Mouse (Mus musculus): Measurements from ENCODE around the gene Obscn.

The Obscn gene

DNA sequence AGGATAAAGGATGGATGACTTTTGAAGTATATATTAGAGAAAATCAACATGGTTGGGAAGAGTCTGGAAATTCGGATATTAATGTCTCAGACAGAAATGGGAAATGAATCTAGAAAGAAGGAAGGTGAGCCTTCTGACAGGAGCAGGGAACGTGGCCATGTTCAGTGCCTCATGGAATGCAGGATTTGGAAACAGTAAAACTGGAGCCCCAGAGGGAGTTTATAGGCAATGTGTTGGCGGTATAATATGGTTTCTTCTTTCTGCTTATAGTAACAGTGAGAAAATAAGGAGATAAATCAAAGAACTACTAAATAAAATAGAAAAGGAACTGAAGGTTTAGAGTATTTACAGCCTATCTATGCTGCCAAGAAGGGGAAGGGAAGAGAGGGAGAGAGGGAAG lies 78.2 kb downstream of the Obscn start:
- DNase-seq (ENCODE audit: low spot score in 2 of 2) = no peak

DNA sequence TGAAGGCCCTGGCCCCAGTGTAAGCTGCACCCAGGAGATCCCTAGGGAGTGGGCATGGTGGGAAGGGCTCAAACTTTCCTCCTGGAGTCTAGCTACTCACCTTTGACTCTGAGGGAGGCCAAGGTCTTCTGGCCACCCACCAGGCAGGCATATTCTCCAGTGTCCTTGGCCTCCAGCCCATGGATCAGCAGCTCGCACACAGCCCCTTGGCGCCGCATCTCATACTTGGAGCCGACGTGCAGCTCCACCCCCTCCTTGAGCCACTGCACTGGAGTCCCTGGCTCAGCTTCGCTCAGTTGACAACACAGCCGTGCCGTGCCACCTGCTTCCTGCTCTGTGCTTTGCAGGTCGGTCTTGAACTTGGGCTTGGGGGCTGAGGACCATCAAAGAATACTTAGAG lies 85.2 kb downstream of the Obscn start:
- DNase-seq (ENCODE audit: low spot score in 2 of 2) = peak in 1 of 2 experiments; percentile 50

DNA sequence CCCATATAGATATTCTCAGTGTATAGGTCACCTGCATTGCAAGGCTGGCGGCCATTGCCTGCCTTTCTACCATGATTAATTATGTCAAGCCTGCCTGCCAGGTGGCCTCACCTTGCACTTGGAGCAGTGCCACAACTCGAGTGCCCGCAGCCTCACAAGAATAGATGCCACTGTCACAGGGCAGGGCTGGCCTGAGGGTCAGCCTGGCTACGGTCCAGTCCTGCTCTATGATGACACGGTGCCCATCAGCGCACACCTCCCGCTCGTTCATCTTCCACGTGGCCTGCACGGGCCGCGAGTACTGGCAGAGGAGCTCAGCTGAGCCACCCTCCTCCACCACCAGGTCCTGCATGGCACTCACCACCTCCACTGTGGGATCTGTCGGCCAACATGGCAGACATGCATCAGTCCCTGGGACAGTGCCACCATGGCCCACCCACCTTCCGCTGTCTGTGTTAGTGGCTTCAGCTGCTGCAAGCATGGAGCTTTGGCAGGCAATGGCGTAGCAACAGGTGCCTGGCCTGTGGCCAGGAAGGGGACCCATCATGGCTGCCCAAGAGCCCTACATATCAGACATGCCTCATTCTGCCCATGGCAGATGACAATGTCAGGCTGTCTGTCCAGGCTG lies 91.4 kb downstream of the Obscn start:
- DNase-seq (ENCODE audit: low spot score in 2 of 2) = no peak

DNA sequence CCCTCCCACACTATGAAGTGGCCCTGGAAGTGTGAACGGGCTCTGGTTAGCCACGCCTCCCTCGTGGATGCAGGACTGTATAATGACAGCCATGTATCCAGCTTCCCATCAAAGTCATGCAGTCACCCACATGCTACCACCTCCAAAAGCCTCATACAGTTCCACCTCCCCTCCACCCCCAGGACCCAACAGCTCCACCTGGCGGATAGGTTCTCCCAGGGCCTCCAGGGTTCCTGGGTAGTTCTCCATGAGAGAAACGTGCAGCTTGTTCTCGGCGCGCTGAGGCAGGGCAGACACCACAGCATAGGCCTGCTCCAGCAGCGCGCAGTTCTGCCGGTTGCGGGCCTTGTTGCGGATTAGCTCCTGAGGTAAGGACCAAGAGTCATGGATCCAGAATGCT lies 107.2 kb downstream of the Obscn start:
- DNase-seq (ENCODE audit: low spot score in 2 of 2) = no peak

DNA sequence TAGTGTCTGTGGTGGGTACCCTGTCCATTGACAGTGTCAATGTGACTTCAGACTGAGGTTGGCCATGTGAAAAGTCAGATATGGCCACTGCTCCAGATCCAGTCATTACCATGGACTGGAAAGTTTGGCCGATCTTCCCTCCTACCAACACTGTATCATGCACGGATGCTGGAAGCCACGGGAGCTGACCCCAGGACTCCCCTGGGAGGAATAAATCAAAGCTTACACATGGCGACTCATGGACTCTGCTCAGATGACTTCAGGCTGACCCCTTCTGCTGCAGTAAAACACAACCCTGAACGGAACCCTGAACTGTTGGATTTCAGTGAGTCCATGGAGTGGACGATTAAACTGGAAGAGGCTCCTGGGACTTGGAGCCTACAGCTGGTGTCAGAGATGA lies 109.8 kb downstream of the Obscn start:
- DNase-seq (ENCODE audit: low spot score in 2 of 2) = no peak

DNA sequence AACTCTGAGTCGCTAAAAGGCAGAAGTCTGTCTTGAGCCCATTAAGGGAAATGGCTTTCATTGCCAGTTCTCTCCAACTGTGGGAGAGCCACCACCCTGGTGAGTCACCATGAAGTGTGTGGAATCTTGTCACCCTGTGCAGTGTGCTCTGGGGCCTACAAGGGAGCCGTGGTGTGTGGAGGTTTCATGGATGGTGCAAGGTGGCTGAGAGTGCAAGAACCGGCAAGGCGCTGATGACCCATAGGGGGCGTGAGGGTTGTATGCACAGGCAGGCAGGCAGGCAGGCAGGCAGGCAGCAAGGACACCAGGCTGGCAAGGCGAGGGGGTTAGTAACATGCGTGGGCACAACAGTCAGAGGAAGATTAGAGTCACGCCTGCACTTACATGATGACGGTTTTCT lies 121.2 kb downstream of the Obscn start:
- DNase-seq (ENCODE audit: low spot score in 2 of 2) = no peak

DNA sequence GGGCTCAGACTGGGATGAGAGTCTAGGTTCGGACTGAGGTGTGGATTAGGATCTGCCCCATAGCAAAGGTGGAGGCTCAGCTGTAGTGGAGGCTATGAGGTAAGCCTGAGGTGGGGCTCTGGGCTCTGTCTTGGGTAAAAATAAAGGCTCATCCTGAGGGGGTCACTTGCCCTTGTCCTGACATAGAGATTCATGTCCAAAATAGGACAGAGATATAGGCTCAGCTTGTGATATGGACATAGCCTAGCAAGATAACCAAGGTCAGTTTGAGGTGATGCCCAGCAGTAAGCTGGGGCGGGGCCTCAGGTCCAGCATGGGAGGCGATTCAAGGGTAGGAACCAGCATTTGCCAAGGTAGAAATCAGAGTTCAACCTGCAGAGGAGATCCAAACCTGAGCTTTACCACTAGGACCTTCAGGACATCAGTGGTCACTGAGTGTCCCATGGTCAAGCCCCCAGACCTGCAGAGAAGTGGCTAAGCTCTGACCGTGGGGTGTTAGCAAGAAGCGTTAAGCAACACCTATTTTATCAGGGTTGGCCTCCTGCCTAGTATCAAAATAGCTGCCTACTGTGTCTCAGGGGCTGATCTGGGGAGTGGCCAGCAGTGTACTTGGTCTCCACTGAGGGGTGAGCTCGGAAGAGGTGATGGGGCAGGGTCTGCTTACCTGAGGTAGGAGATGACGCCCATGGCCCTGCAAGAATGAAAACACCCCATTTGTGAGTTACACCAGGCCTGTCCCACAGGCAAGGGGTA lies 133.7 kb downstream of the Obscn start:
- no peak for DNase-seq (ENCODE audit: low spot score in 2 of 2)

DNA sequence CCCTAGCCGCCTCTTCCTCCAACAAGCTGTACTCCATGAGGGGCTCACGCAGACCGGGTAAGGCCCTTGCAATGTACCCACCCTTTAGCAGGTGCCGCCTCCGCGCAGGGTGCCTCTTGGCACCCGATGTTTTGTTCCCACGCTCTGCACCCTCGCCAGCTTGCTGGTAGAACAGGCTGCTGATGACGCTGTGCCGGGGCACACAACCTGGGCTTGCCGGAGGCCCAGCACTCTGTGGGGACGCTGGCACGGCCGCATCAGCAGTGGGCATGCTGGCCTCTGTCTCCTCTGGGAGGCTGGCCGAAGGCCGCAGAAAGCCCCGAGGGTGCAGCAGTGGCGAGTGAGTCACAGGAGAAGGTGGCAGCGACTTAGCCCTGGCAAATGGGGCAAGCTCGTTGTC lies 135.6 kb downstream of the Obscn start:
- no peak for DNase-seq (ENCODE audit: low spot score in 2 of 2)

DNA sequence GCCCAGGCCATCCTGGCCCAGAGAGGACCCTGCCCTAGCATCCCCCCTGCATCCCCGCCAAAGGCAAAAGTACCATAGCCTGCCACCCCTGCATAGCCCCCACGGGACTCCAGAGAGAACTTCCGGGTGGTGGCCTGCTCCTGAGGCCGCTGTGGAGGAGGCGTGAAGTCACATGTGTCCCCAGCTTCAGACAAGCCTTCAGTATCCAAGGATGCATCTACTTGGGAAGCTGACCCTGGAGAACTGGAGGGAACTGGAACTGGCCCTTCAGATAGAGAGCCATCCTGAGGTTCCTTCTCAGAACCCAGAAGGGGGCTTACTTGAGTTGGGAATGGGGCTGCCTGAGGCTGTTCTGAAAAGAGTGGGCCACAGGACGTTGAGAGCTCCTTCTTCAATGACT lies 136.4 kb downstream of the Obscn start:
- no peak for DNase-seq (ENCODE audit: low spot score in 2 of 2)

DNA sequence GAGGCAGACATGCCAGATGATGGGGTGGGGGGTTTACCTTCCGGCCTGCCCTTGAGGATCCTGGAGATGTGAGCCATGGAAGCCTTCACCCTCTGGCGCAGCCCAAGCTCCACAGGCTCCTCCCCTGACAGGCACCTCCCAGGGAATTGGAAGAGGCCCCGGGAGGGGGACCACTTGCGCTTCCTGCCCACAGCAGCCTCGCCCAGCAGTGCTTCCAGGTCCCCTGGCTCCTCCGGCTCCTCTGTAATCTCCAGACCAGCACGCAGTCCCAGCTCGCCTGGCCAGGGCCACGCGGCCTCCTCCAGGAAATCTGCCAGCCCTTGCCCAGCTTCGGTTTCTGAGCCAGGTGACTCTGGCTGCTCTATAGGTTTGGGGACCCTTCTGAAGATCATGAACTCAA lies 137.0 kb downstream of the Obscn start:
- no peak for DNase-seq (ENCODE audit: low spot score in 2 of 2)

DNA sequence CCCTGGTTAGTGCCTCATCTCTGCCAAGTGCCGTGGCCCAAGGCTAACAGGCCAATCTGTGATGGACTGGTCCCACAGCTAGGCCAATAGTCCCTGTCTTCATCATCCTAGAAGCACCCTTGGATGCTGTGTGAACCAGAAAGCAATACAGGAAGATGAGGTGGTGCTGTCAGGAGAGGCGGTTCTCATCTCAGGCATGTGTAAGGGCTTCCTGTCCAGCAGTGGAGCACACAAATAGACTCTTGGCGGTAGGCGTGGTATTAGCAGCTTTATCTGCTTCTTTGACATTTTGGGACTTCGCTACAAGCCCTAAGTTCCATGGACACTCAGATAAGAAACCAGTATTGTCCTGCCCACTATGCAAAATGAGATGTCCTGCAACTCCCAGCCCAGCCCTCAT lies 138.7 kb downstream of the Obscn start:
- no peak for DNase-seq (ENCODE audit: low spot score in 2 of 2)

DNA sequence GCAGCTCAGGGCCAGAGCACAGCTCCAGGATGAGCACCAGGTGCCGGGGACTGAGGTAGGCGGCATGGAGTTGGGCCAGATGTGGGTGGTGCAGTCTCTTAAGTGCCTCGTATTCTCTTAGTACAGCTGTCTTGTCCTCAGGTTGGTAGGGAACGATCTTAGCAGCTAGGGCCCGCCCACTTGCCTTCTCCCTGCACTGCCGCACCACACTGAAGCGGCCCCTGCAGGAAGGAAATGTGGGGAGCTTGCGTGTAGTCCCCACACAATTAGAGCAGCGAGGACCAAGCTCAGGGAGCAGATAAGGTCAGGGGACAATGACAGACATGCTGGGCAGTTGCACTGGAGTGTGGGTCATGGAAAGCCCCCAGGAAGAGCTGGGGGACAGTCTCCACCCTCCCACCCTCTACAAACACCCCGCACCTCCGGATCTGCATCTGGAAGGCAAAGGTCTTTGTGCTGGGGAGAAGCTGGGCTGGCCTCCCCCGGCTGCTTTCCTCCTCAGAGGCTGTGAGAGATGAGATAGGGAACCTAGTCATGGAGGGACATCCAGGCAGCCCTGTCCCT lies 140.3 kb downstream of the Obscn start:
- no peak for DNase-seq (ENCODE audit: low spot score in 2 of 2)

DNA sequence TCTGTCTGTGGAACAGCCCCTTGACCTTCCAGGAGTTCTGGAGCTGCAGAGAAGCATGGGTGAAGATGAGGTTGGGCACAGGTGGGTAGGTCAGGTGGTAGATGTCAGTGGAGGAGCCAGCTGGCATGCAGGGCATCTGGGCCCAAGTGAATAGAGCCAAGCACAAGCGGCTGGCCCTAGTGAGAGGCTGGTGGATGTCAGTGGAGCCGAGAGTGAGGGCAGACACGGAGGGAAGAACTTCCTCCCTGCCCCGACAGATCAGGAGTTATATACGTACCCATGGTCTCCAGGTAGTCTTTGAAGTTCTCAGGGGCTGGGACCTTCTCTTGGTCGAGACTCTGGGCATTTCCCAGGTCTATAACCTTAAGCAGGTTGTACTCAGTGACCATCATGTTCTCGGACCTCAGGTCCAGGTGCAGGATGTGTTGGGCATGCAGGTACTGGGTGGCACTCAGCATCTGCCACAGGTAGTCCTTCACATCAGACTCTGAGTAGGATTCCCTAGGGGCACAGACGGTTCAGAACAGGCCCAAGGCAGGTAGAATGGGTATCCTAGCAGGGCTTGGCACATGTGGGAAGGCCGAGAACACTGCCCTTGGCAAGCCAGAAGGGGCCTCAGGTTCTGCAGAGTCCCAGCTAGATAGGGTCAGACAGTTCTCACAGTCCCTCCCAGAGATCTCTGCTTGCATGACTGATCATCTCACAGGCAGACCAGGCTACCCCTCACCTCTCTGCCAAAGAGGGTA lies 141.0 kb downstream of the Obscn start:
- no peak for DNase-seq (ENCODE audit: low spot score in 2 of 2)

DNA sequence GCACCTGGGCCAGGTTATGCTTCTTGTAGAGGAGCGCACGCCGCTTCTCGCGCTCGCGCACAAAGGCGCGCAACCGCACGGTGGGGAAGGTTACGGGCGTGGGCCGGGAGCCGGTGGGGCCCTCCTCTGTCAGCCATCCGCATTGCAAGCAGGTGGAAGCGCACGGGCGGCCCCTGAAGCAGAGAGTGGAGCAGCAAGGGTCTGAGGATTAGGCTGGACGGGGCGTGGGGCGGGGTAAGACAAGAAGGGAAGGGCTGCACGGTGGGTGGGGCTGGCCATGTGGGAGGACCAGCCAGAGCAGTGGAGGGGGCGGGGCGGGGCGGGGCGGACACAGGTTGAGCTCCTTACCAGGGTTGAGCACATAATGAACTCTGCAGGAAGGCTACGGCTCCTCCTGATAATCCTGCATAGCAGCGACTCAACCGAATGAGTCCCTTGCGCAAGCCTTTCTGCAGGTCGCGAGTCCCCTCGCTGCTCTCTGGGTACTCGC lies 141.8 kb downstream of the Obscn start:
- DNase-seq (ENCODE audit: low spot score in 2 of 2) = no peak

DNA sequence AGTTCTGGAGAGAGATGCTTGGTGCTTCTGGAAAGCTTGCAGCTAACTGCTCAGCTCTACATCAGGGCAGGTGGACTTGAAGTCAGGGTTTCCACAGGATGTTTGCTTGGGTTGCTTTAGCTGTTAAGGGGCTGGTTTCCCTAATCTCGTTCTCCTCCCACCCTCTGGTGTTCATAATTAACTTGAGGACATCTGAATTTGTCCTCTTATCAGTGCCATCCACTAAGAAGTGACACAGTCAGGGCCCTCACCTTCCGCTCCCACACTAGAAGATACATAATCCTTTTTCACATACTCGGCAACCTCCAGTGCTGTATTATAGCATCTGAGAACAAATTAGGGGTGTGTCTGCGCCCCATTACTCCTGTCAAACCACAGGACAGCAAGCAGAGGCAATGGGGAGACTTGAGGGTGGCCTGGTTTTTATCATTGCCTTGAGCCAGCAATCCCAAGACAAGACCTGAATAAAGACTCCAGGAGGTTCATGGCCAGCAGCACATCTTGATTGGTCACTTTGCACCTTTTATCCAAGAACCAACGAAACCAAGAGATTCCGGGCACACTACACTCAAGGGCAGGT lies 143.0 kb downstream of the Obscn start:
- no peak for DNase-seq (ENCODE audit: low spot score in 2 of 2)

DNA sequence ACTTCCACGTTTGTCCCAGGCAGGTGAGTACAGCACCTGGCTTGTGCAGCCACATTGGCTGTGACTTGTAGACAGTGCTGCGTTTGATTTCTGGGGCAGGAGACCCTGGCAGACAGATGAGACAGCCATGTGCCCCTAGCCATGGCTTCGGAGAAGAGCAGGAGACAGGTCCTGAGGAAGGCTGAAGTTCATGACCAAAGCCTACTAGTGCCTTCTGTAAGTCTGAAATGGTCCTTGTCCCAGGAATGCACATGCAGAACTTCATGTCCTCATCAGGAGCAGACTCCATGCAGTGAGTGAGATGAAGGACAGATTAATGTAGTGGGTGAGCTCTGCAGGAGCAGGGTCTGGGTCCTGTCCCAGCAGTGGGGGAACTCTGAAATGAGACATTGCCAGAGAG lies 144.3 kb downstream of the Obscn start:
- no peak for DNase-seq (ENCODE audit: low spot score in 2 of 2)

DNA sequence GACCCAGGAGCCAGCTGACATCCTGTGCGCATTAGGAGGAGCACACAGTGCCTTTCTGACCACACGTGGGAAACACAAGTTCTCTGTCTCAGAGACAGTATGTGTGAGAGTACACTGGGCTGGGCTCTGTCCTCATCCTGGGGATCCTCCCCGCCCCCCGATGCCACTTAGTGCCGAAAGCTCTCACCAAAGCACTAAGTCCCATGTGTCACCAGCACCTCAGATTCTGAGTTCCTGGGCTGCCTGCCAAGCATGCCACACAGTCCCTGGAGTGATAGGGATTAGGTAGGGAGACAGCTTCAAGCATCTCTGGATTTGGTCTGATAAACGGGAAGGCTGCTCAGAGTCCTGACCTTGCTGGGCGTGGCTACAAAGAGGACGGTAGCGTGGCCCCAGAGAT lies 145.4 kb downstream of the Obscn start:
- DNase-seq (ENCODE audit: low spot score in 2 of 2) = no peak

DNA sequence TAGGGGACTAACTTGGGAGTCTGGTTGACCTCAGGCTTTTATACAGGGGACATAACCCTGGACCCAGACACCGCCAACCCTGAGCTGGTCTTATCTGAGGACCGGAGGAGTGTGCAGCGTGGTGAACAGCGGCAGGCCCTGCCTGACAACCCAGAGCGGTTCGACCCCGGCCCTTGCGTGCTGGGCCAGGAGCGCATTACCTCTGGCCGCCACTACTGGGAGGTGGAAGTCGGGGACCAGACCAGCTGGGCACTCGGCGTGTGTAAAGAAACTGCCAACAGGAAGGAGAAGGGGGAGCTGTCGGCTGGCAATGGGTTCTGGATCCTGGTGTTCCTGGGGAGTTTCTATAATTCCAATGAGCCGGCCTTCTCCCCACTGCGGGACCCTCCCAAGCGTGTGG lies 146.1 kb downstream of the Obscn start:
- no peak for DNase-seq (ENCODE audit: low spot score in 2 of 2)

DNA sequence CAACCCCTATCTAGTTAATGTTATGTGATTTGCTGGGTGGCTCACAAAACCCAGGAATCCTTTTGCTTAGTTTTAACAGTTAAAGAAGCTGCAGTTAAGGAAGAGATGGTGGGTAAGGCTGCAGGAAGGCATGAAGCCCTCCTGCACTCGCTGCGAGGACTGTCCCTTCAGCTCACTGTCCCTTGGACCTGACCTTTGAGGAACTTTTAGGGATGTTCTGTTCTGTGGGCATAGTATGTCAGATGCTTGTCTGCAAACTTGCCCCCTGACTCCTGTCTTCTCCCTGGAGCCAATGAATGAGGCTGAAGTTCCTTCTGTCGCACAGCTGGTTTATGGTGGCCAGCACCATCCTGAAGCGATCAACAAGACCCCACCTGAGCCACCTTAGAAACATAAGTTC lies 147.0 kb downstream of the Obscn start:
- DNase-seq (ENCODE audit: low spot score in 2 of 2) = no peak

DNA sequence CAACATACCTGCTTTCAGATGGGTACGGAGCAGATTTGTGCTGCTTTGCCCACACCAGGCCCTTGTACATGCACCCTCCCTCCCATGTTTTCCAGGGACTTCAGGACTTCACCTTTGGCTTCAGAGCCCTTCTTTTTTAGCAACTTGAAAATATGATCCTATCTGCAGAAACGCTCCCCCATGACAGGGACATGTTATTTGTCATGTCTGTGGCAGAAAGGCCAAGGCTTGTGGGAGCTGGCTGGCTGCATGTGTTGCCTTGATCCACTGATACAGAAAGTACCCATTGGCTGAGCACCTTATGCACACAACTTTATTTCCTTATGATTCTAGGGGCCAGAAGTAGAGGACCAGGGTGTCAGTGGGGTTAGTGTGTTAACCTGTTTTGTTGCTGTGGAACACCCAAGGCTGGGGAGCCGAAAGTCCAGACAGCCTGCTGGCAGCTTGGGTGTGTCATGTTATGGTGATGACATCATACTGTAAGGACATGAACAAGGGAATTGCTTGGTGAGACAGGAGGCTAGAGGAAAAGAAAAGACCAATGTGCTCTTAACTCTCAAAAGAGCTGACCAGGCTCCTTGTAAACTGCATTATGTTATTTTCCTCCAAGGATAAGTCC lies 150.8 kb downstream of the Obscn start:
- no peak for DNase-seq (ENCODE audit: low spot score in 2 of 2)

DNA sequence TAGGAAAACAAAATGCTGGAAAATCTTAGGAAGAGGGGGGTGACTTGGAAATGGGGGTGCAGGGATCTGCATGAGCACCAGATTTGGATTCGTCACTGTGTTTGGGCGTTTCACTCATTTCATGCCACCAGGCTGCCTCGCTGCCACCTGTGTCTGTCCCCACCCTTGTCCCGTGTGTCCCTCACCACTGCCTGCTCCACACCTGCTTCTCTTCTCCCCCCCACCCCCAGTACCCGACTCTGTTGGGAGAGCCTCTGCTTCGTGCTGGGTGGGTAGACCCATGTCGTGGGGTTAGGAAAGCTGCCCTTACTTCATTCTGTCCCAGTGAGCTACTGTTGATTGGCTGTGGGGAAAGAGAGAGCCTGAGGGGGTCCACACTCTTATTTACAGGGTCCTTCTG lies 151.5 kb downstream of the Obscn start:
- DNase-seq (ENCODE audit: low spot score in 2 of 2) = no peak

Data from urinary bladder, postnatal 4 days (tissue).